Mouse (Mus musculus) lung, postnatal 14 days (tissue): ENCODE results near the gene Agpat1.

ENCODE experiments used
- DNase-seq: peaks from one replicate; pipeline ENCODE4 v3.0.0; 2021

Agpat1 gene

DNA sequence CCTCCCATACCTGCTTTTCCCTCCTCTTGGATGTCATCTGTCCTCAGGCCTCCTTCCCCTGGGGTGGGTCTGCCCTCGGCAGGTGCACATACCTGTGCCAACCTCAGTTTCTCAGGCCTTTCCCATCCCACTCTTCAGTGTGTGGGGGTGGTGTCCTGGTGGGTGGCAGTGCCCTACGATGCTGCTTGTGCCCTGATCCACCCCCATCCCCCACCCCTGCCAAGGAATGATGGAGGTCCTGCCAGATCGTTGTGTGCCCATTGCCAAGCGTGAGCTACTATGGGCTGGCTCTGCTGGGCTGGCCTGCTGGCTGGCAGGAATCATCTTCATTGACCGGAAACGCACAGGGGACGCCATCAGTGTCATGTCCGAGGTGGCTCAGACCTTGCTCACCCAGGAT lies 7.0 kb downstream of the Agpat1 start:
- no peak for DNase-seq

DNA sequence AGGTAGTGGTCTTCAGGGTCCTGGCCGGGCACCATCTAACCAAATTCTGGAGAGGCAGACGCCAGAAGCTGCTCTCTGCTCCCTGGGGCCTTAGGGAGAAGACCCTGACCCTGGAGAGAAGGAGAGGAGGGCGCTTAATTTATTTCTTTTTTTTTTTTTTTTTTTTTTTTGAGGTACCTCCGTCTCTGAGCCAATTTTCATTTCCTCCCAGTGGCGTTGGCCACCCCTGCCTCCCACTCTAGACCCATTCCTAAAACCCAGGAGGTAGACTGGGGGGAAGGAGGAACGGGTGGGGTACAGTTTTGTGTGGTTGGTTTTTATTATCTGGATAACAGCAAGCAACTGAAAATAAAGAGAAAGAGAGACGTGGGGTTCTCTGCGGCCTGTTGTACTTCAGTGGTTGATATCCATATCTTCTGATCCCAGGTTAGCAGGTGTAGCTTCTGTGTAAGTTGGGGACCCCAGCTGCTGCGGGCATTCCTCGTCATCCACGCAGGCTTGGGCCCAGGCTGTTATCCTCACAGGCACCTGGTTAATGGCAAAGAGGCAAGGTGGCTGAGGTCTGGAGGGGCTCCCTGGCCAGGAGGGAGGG lies 9.1 kb downstream of the Agpat1 start:
- DNase-seq, result no peak

DNA sequence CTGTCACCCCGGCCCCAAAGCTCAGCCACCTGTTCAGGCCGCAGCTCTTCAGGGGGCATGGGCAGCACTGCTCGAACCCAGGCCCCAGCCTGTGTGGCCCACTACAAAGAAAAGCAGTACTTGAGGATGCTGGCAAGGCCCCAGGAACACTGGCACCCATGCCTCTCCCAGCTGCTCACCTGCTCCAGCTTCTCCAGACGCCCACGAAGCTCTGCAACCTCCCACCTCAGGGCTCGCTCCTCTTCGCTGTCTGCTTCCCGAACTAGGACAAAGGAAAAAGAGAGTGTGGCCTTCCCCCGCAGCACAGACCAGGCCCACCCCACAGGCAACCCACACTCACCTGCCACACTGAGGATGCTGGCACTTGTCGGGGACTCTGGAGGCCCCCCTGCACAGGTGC lies 9.8 kb downstream of the Agpat1 start:
- no peak for DNase-seq

DNA sequence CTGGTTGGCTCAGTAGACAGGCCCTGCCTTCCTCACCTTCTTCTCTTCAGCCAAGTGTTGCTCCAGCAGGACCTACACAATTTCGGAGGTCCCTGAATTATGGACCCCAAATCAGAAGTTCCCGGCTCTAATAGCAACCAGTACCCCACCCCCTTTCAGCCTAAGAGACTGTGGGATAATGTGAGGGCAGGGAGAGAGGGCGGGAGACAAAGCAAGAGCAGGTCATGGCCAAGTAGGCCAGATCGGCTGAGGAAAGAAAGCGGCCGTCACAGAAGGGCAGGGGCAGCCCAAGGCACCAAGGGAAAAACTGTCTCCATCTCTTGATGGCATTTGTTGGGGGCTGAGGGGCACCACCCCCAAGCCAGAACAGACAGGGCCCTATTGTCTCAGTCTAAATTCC lies 11.8 kb downstream of the Agpat1 start, which contains the start of gene Egfl8:
Gene Egfl8, minus strand, starts transcription at position 101 of the 400 bp plus-strand sequence.
- DNase-seq, result no peak

DNA sequence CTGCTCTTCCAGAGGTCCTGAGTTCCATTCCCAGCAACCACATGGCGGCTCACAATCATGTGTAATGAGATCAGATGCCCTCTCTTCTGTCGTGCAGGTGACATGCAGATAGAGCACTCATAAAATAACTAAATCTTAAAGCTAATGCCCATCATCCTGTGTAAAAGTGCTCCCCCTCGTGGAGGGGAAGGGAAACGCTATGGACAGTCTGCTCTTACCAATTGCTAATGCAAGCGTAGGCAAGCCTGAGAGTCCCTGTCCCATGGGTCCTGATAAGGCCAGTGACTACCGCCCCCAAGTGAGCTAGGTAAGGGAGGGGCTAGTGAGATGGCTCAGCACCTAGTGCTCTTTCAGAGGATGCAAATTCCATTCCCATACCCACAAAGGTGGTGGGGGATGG lies 14.9 kb downstream of the Agpat1 start:
- DNase-seq, result peak; percentile 87

DNA sequence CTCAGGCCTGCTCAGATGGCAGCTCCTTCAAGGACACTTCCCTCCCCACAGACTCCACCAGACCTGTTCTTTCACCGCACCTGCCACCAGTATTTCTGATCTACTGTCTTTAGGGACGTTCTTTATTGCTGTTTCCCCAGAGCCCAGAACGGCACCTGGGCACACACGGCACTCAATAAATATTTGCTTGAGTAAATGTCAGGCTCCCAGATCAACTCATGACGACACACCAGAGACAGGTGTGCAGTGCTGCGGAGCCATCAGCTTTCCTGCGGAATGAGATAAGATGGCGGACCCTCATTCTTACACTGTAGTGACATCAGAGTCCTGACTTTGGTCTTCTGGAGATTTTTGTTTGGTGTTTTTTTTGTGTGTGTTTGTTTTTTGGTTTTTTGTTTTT lies 16.9 kb downstream of the Agpat1 start:
- no peak for DNase-seq

DNA sequence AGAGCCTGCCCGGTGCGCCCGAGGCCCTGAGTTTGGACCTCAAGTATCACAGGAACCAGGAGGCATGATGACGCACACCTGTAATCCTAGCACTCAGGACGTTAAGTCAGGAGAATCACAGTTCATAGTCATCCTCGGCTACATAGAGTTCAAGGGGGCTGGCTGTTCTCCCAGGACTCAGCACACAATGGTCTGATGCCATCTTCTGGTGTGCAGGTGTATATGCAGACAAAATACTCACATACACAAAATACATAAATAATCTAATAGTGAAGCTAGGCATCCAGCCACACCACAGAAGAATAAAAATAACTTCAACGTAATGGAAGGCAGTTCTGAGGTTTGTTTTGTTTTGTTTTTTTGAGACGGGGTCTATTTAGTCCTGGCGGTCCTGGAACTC lies 19.1 kb downstream of the Agpat1 start:
- DNase-seq, result no peak

DNA sequence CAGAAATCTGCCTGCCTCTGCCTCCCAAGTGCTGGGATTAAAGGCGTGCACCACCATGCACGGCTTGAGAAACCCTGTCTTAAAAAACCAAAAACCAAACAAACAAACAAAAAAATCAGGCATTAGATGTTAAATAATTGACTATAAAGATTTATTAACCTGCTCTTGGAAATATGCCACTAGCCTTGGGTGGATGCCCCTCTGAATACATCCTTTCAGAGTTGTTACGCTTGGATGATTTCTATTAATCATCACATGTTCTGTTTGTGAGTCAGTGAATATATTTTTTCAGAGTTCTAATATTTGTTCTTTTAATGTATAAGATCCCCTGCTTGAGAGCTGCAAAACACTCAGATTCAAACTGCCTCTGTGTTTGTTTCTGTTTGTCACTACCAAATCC lies 20.9 kb downstream of the Agpat1 start:
- no peak for DNase-seq

DNA sequence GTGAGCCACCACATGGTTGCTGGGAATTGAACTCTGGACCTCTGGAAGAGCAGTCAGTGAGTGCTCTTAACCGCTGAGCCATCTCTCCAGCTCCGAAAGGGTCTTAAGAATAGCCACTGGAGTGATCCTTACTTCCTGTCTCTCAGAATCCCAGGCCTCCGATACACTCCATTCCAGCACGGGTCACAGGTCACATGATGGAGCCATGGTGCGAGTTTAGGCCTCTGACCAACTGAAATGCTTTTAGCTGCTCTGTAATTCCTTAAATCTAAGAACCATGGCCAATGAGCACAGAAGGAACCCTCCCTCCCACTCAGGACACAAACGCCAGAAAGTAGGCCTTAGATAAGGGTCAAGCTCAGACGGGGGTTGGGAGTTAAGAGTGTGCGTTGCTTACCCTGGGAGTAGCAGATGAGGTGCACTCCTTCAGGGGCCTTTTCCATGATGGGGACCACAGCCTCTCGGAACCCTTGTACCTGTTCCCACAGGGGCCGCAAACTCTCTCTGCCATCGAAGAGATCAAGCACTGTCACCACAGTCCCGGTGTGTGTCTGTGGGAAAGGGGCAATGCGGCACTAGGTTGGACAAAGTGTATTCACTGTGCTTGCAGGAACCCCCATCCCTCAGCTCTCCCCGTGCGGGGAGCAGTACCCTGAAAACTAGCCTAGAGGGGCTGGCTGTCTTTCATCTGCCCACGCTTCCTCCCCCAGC lies 22.2 kb downstream of the Agpat1 start:
- DNase-seq, result no peak

DNA sequence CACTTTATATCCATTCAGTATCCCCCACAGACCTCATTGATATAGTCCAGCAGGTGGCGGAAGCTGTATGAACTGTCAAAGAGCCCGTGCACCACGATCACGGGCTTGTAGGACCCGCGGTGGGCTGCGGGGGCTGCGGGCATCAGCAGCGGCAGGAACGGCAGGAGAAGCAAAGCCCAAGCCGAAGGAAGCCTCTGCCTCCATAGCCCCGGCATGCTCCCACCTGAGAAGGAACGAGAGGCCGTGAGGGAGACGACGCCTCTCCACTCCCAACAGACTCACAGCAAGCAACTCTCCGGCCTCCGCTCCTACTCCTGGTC lies 22.7 kb downstream of the Agpat1 start:
- DNase-seq, result no peak

DNA sequence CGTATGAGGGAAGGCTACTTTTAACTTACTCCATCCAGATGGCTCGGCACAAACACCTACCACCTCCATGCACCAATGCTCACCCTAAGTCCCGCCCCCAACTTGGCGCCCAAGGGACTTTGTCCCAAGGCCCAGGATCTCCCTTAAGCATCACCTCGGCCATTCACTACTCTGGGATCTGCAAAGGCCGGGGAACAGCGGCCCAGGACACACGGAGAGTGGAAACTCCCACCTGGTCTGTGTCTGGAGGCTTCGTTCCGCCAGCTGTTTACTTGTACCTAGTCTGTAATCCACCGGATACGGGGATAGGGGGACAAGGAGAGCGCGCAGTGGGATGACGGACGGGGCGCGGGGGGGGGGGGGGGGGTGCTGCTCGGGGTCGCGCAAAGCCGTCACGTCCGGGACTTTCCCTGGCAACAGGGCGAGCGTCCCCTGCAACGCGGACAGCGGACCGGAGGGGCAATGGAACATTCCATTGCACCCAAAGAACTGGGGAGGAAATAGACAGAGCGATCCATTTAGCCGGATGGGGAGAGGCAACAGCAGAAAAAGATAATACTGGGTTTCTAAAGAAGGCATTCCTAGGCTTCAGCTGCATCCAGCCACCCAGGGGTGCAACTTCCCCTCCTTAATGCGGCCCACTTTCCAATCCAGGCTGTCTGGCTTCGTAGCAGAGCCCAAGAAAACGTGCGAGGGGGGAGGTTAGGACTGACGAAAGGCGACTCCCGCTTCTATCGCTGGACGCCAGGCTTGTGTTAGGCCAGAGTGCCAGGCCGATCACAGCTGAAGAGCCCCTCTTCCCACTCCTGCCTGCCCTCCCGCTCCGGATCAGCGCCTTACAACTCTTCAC lies 23.3 kb downstream of the Agpat1 start:
- DNase-seq, result peak; percentile 84

DNA sequence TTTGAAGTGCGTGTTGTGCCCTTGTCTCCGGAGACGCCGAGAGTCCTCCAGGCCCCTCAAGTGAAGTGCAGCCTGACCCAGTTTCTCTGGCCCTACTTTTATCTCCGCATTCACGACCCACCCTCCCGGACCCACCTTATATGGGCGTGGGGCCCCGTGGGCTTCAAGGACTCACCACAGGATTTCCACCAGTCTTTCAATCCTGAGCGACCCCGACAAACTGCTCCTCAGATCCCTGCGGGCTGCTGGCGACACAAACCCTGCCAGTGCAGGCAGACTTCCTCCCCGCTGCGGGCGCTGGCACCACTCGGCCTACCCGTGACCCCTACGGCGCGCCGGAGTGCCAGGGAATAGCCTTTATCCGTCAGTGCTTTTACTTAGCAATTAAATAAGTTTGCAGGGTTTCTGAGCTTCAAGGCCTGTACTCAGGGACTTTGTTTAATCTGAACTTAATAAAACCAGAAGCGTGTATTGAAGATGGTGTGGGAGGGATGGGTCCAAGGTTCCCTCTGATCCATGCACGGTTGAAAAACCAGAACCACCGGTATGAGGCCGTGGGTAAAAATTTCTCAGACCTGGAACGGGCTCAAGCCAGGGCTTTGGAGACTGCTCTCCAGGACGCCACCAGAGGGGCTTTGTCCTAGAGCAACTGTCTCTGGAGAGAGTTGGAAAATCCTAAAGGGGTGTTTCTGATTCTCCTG lies 24.0 kb downstream of the Agpat1 start, which contains the start of gene Ppt2:
Gene Ppt2, minus strand, starts transcription at position 568 of the 701 bp plus-strand sequence.
- DNase-seq, result peak; percentile 62

DNA sequence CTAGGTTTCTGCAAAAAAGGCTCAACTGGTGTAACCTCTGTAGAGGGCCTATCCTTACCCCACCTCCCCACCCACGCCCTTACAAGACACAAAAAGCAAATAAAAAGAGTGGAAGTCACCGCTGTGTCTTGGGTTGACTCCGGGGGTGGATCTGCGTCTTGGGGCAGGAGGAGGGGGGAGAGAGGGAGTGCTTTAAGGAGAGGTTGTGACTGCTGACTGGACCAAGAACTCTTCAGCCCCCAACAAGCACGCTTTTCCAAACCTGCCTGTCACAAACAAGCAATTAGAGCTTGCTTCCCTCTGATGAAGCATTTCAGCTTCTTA lies 24.5 kb downstream of the Agpat1 start:
- DNase-seq, result no peak

DNA sequence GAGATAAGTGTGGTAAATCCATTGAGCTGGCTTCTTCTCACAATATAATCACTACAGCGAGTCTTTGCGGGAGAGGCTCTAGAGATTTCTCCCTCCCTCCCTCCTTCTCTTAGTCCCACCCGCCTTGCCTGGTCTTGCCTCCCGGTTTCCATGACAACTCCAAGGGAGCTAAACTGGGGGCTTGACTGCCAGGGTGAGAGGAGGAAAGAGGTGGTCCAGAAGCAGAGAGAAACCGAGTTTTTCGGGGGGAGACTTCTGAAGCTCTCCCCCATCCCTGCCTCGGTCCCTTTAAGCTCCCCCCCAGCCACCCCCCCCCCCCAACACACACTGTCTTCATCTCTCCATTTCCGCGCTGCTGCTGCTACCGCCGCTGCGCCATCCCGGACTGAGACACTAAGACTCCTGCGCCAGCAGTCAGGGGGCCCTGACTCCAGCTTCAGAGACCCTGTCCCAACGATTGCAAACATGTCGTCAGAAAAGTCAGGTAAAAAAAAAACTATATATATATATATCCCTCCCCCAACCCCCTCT lies 25.2 kb downstream of the Agpat1 start, which contains the start of gene Prrt1:
Gene Prrt1, plus strand, starts transcription at position 313 of the 531 bp plus-strand sequence.
- no peak for DNase-seq

DNA sequence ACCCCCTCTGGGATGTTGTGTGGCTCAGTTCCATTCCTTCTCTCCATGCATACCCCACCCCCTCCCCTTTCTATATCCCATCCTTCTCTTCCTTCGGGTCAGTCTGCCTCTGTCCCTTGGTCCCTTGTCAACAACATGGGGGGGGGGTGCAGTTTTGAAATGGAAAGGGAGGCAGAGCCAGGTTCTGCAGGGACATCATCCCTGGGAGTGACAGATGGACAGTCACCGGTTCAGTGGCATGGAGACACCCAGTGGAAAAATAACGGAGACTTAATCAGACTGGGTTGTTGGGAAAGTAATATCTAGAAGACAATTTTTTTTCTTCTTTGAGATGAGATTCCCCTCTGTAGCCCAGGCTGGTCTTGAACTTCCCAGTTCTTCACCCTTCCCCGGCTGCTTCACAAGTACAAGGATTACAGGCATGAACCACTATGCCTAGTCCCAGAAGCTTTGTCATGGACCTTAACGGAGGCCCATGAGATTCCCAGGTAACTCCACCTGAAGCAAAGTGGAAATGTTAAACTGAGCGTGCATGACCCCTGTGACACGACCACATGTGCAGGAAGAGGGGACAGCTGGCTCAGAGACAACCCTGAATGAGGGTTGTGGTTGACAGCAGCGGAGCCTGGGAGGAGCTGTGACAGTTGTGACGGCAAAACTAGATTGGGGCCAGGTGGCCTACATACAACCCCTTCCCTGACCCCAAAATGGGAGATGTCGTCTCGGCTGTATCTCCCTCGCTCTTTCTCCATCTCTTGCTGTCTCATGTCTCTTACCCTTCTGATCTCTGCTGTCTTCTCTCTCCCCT lies 25.9 kb downstream of the Agpat1 start:
- DNase-seq, result no peak

DNA sequence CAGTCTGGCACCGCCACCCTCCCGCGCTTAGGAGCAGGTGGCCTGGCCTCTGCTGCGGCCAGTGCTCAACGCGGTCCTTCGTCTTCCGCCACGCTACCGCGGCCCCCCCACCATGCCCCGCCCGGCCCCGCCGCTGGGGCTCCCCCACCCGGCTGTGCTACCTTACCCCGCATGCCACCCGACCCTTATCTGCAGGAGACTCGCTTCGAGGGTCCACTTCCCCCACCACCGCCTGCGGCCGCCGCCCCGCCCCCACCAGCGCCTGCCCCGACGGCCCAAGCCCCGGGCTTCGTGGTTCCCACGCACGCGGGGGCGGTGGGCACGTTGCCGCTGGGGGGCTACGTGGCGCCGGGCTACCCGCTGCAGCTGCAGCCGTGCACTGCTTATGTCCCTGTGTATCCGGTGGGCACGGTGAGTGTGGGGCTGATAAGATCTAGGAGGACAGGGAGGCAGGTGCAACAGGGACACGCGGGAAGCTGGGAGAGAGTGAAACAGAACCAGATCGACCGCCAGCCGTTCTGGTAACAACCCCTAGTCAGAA lies 26.8 kb downstream of the Agpat1 start:
- DNase-seq, result no peak

DNA sequence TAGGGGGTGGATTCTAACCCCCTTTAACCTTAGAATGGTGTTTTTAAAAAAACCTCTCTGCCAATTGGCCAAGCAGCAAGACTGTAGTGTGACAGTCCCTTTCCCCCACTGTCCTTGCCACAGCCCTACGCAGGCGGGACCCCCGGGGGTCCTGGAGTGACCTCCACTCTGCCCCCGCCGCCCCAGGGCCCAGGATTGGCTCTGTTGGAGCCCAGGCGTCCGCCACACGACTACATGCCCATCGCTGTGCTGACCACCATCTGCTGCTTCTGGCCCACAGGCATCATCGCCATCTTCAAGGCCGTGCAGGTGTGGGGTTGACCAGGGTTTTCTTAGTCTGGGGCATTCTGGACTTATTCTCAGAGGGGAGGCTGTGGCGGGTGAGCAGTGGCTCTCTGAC lies 27.6 kb downstream of the Agpat1 start:
- no peak for DNase-seq

DNA sequence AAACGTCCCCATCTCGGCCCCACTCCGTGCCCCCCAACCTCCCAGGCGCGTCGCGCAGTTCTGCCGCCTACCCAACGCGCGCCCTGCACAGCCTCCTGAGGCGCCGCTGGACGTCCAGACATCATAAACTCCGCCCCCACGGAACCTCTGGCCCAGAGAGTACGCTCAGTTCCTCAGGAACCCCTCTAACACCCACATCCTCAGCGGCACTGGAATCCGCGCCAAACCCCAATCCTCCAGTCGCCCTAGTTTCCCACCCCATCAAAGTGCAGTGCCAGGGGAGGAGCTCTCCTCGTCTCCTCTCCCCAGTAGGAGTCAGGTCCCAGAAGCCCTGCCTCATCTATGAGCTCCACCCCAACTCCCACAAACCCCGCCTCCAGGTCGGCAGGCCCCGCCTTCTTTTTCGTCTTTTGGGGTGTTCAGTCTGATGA lies 28.2 kb downstream of the Agpat1 start:
- DNase-seq, result peak; percentile 81

DNA sequence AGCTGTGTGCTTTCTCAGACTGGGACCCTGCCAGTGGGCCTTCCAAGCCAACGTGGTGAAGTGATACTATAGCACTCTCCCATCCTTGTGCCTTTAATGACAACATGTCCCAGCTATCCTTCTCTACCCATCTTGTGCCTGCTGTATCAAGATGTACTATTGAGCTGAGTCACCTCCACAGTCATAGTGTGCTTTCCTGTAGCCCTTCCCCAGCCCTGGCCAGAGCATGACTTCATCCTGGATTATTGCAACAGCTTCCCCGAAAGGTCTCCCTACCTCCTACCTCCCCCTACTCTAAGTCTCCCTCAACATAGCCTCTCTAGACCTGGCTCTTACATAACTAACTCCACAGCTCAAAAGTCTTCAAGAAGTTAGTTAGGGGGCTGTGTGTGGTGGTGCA lies 31.6 kb downstream of the Agpat1 start:
- DNase-seq, result no peak

DNA sequence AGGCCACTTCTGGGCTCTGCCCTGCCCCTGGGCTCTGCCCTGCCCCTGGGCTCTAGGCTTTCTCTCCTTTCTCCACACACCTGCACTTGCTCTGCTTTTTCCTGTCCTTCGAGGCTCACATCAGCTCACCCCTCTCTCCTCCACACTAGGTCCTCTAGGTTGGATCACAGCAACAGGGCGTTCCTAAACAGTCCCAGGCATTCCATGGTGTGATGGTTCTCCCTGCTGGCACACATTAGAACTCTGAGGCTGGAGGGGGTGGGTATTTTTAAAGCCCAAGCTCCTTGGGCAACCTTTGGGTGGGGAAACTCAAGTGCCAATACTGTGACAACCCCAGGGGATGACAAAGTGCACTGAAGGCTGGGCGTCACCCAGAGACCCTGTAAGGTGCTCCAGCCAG lies 33.4 kb downstream of the Agpat1 start:
- DNase-seq, result no peak

DNA sequence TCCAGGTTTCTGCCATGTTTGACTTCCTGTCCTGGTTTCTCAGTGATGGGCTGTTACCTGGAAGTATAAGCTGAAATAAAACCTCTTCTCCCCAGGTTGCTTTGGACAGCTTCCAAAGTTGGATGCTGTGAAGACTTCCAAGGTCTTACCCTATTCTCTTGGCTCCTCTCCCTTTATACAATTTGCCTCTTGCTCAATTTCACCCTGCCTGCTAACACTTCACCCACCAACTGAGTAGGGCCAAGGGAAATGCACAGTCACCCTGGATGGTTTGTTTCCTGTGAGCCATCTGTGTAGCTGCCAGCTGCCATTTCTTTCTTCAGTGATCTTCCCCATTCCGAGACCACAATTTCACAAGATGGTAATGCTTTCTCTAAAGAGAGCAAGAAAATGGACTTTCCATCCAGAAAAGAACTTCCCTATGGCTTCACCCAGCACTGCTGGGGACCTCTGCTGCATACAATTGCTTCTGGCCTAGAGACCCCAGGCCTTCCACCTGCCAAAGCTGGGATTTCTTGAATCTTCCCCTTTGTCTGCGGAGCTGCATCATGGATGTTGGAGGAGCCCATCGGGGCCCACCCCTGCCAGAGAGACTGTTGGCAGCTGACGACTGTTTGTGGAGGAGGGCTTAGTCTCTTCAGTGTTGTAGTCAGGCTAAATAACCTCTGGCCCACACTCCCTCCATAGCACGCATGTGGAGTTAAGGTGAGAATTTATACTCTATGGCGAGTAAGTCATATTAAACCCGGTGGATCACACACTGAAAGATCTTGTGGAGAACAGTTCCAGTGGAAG lies 35.6 kb downstream of the Agpat1 start:
- DNase-seq, result no peak
